Mouse (Mus musculus) ovary, adult 18-20 months (tissue): Measurements from ENCODE around the gene Lsm3.

Source experiments
- DNase-seq: peaks from one replicate; pipeline ENCODE4 v3.0.0; 2022; ENCODE audit warnings: low spot score, mixed read lengths

The Lsm3 gene

GRCm38 (mm10) chr6:91510211-91510610 is 5.5 kb upstream of the Lsm3 start:
- no peak for DNase-seq

- DNase-seq: no peak
These were observed 1.6 kb upstream of the Lsm3 start for GRCm38 (mm10) chr6:91514135-91514534.

GRCm38 (mm10) chr6:91514737-91515362 is 878 bp upstream of the Lsm3 start:
- DNase-seq: no peak

- DNase-seq: no peak
These were observed 2.8 kb downstream of the Lsm3 start for GRCm38 (mm10) chr6:91518454-91519020.

GRCm38 (mm10) chr6:91522816-91523215 is 7.1 kb downstream of the Lsm3 start:
- no peak for DNase-seq

- DNase-seq: no peak
These were observed 9.8 kb downstream of the Lsm3 start for GRCm38 (mm10) chr6:91525544-91525943.

GRCm38 (mm10) chr6:91527227-91527860 is 11.6 kb downstream of the Lsm3 start:
- DNase-seq: no peak

GRCm38 (mm10) chr6:91528265-91528664 is 12.5 kb downstream of the Lsm3 start:
- no peak for DNase-seq

GRCm38 (mm10) chr6:91530673-91531072 is 14.9 kb downstream of the Lsm3 start:
- DNase-seq: no peak

GRCm38 (mm10) chr6:91531276-91531675 is 15.5 kb downstream of the Lsm3 start:
- no peak for DNase-seq

GRCm38 (mm10) chr6:91532661-91533060 is 16.9 kb downstream of the Lsm3 start:
- no peak for DNase-seq

- no peak for DNase-seq
These were observed 17.6 kb downstream of the Lsm3 start for GRCm38 (mm10) chr6:91533359-91533758.

GRCm38 (mm10) chr6:91533771-91534170 is 18.0 kb downstream of the Lsm3 start:
- no peak for DNase-seq

GRCm38 (mm10) chr6:91534268-91534667 is 18.5 kb downstream of the Lsm3 start:
- no peak for DNase-seq

- no peak for DNase-seq
These were observed 19.5 kb downstream of the Lsm3 start for GRCm38 (mm10) chr6:91535231-91535630.

- no peak for DNase-seq
These were observed 20.5 kb downstream of the Lsm3 start for GRCm38 (mm10) chr6:91536047-91536765.

GRCm38 (mm10) chr6:91541276-91541675 is 25.5 kb downstream of the Lsm3 start:
- no peak for DNase-seq

- no peak for DNase-seq
These were observed 27.3 kb downstream of the Lsm3 start for GRCm38 (mm10) chr6:91543056-91543455.

- no peak for DNase-seq
These were observed 30.6 kb downstream of the Lsm3 start for GRCm38 (mm10) chr6:91546241-91546884.

GRCm38 (mm10) chr6:91547313-91547712 is 31.6 kb downstream of the Lsm3 start:
- no peak for DNase-seq

- no peak for DNase-seq
These were observed 33.9 kb downstream of the Lsm3 start for GRCm38 (mm10) chr6:91549621-91550020.

- no peak for DNase-seq
These were observed 35.9 kb downstream of the Lsm3 start for GRCm38 (mm10) chr6:91551671-91552070.
